Mouse (Mus musculus) mature B cell (primary cell): Measurements from ENCODE around the gene Srek1.

Source experiments
- in situ Hi-C: fragments of 300-500 bp; cut with MboI; formaldehyde crosslinking; loops from 2 replicates; pipeline ENCODE4 v1.14.3; 2019

Srek1 gene

DNA sequence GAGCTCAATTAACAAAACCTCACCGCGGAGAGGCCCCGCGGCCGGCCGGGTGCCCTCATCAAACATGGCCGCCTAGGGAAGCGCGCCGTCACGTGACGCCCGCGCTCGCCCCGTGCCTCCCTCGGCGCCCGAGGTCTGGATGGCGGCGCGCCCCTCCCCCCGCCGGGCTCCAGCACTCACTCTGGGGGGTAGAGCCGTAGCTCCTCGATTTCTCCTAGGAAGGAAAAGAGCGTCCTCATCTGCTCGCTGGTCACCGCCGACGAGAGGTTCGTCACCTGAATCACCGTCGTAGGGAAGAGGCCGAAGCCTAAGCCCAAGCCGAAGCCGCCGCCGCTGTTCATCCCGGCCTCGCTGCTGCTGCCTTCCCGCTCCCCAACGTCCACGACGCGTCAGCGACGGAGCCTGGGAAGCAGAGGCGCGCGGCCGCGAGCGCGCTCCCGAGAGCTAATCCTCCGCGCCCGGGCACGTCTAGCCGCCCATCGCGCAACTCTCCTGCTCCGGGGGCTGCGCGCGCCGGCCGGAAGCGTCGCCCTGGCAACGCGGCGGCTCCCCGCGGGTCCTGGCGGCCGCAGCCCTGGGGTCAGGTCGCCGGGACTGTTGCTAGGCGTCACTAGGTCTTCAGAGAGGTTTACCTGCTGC is at the start of gene Srek1:
Gene Srek1, minus strand, starts transcription at position 490 of the 639 bp plus-strand sequence.
- in situ Hi-C loops: no loop called here

GRCm38 (mm10) chr13:103822270-103822669 is 47.9 kb upstream of the Srek1 start:
- in situ Hi-C loops: no loop called here

- in situ Hi-C loops: no loop called here
Observed at GRCm38 (mm10) chr13:103819377-103819776, 45.0 kb upstream of the Srek1 start.

DNA sequence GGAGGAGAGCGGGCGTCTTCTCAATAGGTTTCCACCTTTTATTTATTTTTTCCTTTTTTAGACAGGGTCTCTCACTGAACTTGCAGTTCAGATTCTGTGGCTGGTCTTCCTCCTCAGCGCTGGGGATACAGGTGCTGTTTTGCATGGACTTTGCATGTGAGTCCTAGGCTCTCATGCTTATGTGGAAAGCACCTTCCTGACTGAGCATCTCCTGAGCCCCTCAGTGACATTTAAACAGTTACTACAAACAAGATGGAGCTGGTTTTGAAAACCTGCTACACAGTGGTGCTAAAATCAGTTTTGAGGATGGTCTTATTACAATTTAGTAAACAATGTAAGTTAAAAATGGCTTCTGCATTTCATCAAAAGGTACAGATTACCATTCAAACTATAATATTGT is 43.5 kb upstream of the Srek1 start:
- in situ Hi-C loops: no loop called here

GRCm38 (mm10) chr13:103807464-103807863 is 33.1 kb upstream of the Srek1 start:
- in situ Hi-C loops: no loop called here

- in situ Hi-C loops: no loop called here
Observed at GRCm38 (mm10) chr13:103806210-103806851, 31.9 kb upstream of the Srek1 start.

- in situ Hi-C loops: no loop called here
Observed at GRCm38 (mm10) chr13:103803721-103804120, 29.3 kb upstream of the Srek1 start.

DNA sequence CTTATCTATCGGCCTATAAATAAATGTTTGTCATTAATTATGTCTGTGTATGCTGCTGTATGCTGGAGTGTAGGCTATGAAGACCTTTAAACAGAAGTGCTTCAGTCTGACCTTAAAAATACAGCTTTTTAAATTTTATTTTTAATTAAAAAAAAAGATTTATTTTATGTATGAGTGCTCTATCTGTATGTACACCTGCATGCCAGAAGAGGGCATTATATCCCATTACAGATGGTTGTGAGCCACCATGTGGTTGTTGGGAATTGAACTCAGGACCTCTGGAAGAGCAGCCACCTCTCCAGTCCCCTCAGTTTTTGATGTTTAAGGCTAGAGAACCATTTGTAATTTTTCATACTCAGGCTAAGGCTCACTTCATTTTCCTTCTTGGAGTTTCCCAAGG is 26.6 kb upstream of the Srek1 start:
- in situ Hi-C loops: no loop called here

DNA sequence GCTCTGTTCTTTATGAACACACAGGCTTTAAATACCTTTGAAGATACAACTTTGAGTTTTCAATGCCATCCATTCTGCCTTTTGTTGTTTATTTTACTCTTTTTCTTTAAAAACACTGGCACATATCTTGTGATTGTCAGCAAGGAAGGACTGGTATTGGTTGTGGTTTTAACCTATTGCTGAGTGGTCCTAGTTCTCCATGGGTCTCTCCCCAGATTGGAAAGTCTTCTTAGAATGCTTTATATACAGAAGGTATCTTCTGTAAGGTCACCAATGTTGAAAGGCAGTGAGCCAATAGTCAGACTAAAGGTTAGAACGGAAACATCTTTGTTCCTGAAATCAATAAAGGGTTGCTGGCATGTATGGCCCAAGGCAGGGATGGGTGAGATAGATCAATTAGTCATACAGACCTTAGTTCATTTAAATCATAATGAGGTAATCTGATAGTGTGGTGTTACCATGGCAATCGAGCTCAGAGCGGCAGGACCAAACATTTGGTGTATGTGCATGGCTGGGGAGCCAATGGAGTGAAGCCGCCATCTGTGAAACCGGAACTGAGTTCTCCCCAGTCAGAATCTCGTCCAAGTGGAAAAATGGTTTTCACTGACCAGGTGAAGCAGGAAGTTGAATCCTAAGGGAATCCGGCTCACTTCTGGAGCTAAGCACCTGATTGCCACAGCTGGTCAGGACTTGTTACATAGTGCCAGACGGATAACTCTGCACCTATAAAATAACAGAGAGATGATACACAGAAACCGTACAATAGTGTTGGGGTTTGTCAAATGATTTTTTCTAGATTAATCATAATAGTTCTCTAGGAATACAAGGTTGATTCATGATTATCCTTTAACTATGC is 20.5 kb upstream of the Srek1 start:
- in situ Hi-C loops: no loop called here

DNA sequence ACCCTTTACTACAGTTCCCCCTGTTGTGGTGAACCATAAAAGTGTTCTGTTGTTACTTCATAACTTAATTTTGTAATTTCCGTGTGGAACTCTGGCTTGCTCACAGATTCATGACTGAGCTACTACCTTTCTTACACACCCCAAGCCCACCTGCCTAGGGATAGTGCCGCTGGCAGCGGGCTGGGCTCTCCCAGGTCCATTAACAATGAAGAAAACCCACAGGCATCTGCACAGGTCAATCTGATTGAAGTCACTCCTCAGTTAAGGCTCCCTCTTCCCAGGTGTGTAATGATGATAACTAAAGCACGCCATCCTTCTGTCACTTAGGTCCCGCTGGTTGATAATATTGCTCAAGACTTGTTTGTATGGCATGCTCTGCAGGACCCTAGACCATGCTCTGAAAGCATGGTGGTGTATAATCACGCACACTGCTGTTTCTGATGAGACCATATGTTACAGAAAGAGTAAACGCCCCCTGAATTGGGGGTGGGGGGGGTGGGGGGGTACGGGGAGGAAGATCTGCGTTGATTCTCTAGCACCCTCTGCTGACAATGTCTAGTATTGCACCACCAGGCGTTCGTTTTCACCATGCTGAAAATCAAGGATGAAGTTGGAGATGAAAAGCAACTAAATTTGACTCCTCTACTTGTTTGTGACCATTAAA is 5.6 kb upstream of the Srek1 start:
- in situ Hi-C loops: no loop called here

- in situ Hi-C loops: no loop called here
Observed at GRCm38 (mm10) chr13:103777126-103777525, 2.7 kb upstream of the Srek1 start.

GRCm38 (mm10) chr13:103773407-103774118 is 845 bp downstream of the Srek1 start:
- in situ Hi-C loops: no loop called here

GRCm38 (mm10) chr13:103772917-103773316 is 1.5 kb downstream of the Srek1 start:
- in situ Hi-C loops: no loop called here

- in situ Hi-C loops: no loop called here
Observed at GRCm38 (mm10) chr13:103770821-103771220, 3.6 kb downstream of the Srek1 start.

DNA sequence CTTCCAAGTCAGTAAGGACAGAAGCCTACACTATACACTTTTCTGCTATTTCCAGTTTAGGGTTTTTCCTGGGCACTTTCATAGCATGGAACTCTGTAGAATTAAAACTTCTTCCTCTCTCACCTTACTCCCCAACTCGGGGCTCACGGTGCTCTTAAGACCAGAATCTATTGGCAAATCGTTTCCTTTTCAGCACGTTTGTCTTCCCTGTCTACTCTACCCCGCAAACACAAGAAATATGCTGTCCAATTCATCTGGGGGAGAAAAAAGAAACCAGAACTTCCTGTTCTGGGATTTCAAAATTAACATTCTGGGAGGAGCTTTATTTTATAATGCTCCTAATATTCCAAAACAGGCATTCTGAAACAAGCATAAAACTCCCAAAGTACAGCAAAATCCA is 6.5 kb downstream of the Srek1 start:
- in situ Hi-C loops: no loop called here

GRCm38 (mm10) chr13:103763640-103764039 is 10.8 kb downstream of the Srek1 start:
- in situ Hi-C loops: no loop called here

GRCm38 (mm10) chr13:103761971-103762370 is 12.4 kb downstream of the Srek1 start:
- in situ Hi-C loops: no loop called here

DNA sequence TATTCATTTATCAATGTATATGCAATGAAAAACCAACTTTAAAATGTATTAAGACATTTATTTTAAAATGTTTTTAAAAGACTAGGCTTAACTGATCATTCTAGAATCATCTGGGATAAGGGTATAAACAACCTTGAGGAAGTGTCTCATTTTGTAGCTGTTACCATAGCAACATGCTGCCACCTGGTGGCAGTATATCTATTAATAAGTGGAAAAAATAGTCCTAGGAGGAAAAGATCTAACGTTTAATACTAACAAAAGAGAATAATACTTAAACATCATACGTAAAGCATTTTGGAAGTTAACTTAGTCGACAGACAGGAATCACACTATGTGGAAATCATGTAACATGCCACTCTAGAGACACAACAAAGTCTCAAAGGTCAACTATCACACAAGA is 23.0 kb downstream of the Srek1 start:
- in situ Hi-C loops: no loop called here

GRCm38 (mm10) chr13:103745688-103746087 is 28.7 kb downstream of the Srek1 start:
- in situ Hi-C loops: no loop called here

DNA sequence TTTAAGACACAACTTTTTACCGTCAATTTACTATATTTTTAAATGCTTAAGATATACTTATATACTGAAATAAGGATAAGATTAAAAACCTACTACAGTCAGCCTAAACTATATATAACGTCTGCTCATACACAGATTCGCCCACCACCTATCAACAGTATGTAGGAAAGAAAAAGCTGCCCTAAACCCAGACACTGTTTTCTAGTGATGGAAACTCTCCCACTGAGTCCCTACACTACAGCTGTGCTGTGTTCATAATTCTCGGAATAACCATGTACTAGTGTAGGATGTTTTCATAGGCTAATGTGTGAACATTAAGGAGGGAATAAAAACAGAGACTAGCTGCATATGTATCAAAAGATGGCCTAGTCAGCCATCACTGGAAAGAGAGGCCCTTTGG is 29.2 kb downstream of the Srek1 start:
- in situ Hi-C loops: no loop called here

DNA sequence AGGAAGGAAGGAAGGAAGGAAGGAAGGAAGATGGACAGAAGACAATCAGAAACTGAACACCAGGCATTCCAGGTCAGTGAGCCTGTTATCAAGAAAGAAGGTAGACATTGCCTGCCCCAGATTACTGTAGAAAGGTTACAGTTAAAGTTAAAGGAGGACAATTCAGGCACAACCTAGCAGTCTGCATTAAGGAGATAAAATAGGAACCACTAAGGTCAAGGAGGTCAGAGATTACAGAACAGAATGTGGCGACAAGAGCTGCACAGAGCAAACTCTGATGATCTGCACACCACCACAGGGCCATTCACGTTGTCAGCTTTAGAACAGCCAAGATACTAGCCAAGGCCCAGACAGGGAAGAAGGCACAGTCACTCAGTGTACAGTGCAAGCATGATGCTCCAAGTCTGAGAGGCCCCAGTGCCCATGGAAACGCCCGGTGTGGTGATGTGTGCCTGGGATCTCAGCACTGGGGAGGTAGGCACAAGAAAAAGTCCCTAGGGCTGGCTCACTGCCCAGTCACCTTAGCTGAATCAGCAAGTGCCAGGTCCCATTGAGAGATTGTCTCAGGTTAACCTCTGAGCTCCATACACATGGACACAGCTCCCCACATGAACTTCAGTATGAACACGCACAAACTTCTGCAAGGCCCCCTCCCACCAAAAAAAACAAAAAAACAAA is 38.9 kb downstream of the Srek1 start:
- in situ Hi-C loops: no loop called here
